Mouse (Mus musculus) spleen, postnatal 4 days (tissue): ENCODE data around the gene Rufy3.
A peak's percentile ranks its signal among the peaks of the same experiment; 100 is the strongest.

ENCODE experiments used
- DNase-seq, 2 experiments: peaks; one replicate each; pipeline ENCODE4 v3.0.0; 2022; ENCODE audit warnings: low spot score in 2 of 2

The Rufy3 gene

GRCm38 (mm10) chr5:88629125-88629524 lies 64.3 kb downstream of the Rufy3 start:
- no peak for DNase-seq

DNA sequence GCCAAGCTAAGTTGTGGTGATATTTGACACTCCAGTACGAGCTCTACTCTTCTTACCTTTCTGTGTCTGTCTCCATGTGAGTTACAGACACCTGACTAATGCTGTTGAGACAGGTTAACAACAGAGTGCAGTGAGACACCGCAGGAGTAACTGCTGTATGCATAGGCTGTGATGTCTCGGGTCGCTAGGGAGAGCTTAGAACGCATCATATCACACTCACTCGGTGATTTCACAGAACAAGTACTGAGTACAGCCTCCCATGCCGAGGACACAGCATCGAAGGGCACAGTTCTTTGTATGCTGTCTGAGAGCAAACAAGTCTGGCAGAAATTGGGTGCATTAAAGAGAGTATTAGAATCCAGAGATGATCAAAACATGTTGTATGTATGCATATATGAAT lies 65.1 kb downstream of the Rufy3 start:
- DNase-seq = no peak

DNA sequence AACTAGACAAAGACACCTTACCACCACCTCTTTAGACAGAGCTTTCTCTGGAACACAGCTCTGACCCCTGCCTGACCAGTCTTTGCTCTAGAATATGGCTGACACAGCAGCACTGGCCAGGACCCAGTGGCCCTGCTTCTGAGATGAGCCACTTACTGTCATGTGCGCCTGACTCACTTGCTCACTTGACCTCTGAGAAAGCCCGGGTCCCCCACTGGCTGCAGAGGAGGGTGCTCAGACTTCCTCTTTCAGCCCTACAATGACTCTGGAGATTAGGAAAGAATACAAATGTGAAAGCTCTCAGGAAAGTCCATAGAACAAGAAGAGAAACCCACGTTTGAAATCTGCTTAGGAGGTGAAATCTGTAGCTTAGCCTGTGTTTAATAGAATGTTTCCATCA lies 66.0 kb downstream of the Rufy3 start:
- DNase-seq = no peak

DNA sequence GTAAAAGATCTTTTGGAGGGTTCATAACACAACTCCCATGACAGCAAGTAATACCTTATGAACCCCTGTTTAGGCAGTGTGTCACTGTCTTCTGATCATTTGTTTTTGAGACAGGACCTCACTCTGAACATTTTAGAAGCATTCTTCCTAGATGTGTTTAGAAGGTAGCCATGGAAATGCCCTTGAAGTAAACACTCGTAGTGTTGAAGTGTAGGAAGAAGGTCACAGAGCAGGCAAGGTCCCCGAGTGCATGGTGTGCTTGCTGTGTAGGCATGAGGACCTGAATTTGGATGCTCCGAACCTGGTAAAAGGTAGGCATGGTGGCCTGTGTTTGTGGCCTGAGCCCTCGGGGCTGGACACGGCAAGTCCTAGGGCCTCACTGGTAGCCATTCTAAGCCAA lies 66.7 kb downstream of the Rufy3 start:
- DNase-seq = no peak

GRCm38 (mm10) chr5:88632463-88632862 lies 67.6 kb downstream of the Rufy3 start:
- no peak for DNase-seq

DNA sequence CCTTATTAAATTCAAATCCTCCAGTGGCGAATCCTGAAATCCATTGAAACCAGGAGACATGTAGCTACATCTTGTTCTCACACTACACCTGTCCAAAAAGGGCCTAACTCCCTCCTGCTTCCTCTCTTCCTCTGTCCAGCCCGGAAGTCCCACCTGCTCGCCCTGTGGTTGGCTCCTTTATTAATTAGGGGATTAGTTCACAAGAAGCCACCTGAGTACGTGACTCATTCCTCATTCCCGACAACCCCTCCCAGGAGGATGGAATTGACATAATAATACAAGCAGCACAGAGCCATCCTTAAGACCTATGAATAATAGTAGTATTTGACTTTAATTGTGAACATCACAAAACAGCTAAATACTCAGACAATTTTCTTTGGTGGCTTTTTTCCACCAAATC lies 69.2 kb downstream of the Rufy3 start:
- DNase-seq = no peak

DNA sequence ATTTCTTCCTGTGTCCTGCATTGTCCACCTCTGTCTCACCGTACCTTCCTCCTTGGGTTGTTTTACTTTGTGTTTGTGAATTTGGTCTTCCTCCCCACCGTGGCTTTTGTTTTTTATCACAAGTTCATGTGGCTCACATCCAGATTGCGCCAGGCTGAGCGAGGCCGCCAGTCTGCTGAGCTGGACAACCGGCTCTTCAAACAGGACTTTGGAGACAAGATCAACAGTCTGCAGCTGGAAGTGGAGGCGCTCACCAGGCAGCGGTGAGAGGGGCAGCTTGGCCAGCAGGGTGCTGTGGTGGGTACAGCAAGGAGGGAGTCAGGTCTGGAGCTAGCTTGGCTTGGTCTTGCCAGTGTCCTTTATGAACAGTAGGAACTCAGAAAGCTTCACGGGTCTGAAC lies 77.9 kb downstream of the Rufy3 start:
- DNase-seq = no peak

GRCm38 (mm10) chr5:88643491-88643890 lies 78.7 kb downstream of the Rufy3 start:
- DNase-seq = no peak

GRCm38 (mm10) chr5:88644901-88645300 lies 80.1 kb downstream of the Rufy3 start:
- no peak for DNase-seq

- DNase-seq = no peak
These were observed 80.6 kb downstream of the Rufy3 start for GRCm38 (mm10) chr5:88645405-88645804.

DNA sequence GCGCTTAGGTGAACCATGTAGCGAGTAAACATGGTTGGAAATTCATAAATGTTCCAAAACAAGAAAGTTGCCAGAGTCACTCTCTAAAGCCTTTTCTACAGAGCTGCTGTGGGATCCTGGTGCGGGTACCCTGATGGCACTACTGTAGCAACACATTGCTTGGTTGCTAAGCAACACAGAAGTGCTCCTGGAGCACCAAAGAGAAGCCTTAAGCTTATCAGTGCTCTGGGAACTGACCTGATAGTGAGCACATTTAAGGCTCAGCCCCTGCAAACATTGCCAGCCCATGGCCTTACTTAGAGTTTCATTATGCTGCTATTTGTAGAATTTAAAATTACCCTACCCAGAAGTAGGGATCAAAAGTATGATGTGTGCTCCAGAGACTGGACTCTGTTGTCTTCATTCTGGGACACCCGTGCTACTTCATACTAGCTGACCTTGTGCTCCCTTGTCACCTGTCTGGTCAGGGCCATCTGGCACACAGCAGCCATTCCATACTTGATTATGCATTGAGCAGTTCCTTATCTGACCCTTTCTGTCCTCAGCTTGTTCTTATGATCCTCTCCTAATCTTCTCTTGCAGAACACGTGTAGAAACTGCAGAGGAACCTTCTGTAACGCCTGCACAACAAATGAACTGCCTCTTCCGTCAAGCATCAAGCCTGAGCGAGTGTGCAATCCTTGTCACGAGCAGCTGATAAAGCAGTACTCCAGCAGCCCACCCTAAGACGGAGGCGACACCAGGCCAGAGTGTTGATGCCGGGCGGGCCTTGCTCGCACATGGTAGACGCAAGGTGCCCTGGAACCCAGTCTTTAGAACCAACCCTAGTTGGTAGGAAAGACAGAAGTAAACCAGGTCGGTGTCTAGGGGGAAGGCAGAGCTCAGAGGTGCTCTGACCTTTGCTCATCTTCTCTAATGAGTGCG lies 84.7 kb downstream of the Rufy3 start:
- no peak for DNase-seq

GRCm38 (mm10) chr5:88652589-88652988 lies 87.7 kb downstream of the Rufy3 start:
- DNase-seq = no peak

GRCm38 (mm10) chr5:88657868-88658267 lies 93.0 kb downstream of the Rufy3 start:
- DNase-seq = no peak

DNA sequence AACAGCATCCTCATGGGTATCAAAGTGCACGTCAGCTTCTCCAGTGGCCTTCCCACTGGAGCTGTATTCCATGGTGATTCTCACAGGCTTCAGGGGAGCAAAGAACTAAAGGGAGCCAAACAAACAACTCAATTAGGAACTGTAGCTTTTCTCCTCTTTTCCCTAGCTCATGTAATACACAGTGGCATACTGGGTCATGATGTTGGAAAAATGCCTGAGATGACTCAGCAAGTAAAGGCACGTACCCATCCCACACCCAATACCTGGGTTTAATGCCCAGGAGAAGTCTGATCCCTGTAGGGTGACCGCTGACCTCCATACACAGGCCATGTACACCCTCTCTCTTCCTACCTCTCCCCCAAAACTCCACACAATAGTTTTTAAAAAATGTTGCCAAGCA lies 98.3 kb downstream of the Rufy3 start:
- no peak for DNase-seq

GRCm38 (mm10) chr5:88663875-88664274 lies 99.0 kb downstream of the Rufy3 start:
- no peak for DNase-seq

DNA sequence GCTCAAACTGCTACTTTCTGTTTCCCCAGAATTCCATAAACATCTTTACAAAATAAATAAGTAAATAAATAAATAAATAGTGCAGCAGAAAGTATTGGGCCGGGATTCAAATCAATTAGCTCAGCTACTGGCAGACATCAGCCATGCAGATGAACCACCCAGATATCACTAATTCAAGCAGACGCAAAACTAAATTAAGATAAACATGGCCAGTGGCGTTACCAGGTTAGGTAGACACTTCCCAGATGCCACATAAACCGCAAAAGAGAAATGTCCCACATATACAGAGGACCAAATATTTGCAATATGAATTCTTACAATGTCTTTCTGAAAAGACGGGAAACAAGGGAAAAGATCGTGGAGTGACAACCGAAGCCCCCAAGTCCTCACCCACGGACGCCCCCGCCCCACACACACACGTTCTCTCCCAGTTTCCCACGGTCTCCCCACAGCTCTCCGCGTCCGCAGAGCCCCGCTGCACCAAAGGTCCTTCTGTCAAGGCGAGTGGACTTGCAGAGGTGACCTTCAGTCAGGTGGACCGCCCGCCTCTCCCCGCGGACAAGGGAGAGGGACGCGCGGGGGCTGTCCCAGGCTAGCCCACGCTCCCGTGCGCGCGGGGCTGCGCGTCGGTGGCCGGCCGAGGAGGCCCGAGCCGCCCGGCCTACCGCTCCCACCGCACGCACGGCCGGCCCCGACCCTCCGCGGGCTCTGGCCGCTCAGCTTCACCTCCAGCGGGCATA lies 110.0 kb downstream of the Rufy3 start:
- peak; percentile 17 to 74 for DNase-seq

- peak; percentile 90 to 93 for DNase-seq
These were observed 110.9 kb downstream of the Rufy3 start, which contains the start of gene Grsf1 for GRCm38 (mm10) chr5:88675443-88676387. Gene Grsf1 (minus strand): TSS chr5:88676171.

DNA sequence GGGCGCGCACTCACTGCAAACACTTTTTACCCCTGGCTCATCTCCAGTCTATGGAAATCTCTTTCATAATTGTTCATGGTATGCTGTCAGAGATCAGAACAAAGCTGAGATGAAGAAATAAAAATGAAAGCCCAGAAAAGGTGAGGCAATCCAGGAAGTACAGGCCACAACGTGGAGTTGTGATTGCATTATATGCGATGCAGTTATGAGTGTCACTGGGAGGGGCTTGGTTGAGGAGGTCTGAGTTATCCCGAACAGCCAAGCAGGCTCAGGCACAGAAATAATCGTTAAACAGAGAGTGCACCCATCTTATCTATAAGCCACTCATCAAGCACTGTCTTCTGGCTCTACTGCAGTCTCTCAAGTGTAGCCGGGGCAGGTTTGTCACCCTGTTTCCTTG lies 114.1 kb downstream of the Rufy3 start:
- no peak for DNase-seq

DNA sequence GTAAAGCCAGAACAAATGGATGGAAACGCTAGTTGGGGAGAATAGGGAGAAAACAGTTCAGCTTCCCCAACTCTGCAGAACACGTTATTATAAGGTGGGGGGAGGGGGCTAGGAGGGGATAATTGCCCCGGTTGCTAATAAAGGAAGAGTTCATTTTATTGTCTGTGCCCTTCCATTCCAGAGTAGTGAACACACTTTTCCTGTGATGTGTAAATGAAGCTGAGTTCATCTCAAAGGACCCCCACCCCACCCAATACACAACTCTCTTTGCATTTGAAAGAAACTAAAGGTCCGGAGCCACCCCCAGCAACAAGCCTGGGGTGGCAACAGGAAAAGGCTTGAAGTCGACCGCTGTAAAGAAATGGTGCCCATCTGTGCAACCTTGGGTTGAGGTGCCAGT lies 114.5 kb downstream of the Rufy3 start:
- no peak for DNase-seq

DNA sequence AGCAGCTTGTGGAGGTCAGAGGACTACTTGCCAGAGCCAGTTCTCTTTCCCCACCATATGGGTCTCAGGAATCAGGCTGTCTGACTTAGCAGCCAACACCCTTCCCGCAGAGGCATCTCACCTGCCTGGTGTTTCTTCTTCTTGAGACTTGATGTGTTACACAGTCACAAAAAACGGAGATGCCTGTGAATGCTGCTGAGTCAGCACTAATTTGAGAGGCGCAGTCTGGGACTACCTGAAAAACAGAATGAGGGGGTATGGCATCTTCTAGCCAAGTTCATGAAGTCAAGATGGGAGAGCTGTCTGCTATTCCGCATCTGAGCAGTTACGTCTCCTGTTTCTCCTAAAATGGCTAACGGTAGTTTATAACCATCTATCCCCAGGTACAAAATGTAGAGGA lies 115.7 kb downstream of the Rufy3 start:
- no peak for DNase-seq

- no peak for DNase-seq
These were observed 118.9 kb downstream of the Rufy3 start for GRCm38 (mm10) chr5:88683706-88684105.

GRCm38 (mm10) chr5:88684226-88684625 lies 119.4 kb downstream of the Rufy3 start:
- no peak for DNase-seq
